Mouse (Mus musculus) megakaryocyte, embryonic 14.5 days (primary cell): Measurements from ENCODE around the gene Gm49322. TPM values are rescaled to one million over a fixed set of nuclear protein-coding genes. Genes with fewer than 3 reads are reported as not detected.

Source experiments
- H3K27me3 ChIP-seq: replicated peaks from 2 replicates; pipeline ENCODE3; 2012; ENCODE audit warnings: inconsistent platforms
- H3K36me3 ChIP-seq: replicated peaks from 2 replicates; pipeline ENCODE3; 2012; ENCODE audit warnings: low read length, inconsistent platforms, mixed read lengths
- H3K4me1 ChIP-seq: 2 replicates; pipeline ENCODE4 v1.6.1; 2012; ENCODE audit warnings: inconsistent platforms
- H3K4me3 ChIP-seq: replicated peaks from 2 replicates; pipeline ENCODE3; 2012; ENCODE audit warnings: moderate library complexity, mild to moderate bottlenecking, inconsistent platforms
- H3K9me3 ChIP-seq: 2 replicates; pipeline ENCODE4 v1.6.1; 2012; ENCODE audit warnings: inconsistent platforms
- FLI1 ChIP-seq: IDR thresholded peaks from 2 replicates; pipeline ENCODE4 v1.6.1; 2012; ENCODE audit warnings: low read length, inconsistent platforms, mixed read lengths
- GATA1 ChIP-seq: IDR thresholded peaks from 3 replicates; pipeline ENCODE4 v1.6.1; 2012; ENCODE audit warnings: mixed read lengths, low read length, inconsistent platforms, borderline replicate concordance
- polyA plus RNA-seq: library from polyadenylated mRNA; stranded (reverse); fragments of >175 nt; gene quantifications from 2 replicates; pipeline ENCODE4 v1.2.3, GENCODE M21; 2012; ENCODE audit warnings: low replicate concordance; ENCODE audit not compliant: insufficient read depth

Gene Gm49322
- polyA plus RNA-seq, 1 experiment: not detected

DNA sequence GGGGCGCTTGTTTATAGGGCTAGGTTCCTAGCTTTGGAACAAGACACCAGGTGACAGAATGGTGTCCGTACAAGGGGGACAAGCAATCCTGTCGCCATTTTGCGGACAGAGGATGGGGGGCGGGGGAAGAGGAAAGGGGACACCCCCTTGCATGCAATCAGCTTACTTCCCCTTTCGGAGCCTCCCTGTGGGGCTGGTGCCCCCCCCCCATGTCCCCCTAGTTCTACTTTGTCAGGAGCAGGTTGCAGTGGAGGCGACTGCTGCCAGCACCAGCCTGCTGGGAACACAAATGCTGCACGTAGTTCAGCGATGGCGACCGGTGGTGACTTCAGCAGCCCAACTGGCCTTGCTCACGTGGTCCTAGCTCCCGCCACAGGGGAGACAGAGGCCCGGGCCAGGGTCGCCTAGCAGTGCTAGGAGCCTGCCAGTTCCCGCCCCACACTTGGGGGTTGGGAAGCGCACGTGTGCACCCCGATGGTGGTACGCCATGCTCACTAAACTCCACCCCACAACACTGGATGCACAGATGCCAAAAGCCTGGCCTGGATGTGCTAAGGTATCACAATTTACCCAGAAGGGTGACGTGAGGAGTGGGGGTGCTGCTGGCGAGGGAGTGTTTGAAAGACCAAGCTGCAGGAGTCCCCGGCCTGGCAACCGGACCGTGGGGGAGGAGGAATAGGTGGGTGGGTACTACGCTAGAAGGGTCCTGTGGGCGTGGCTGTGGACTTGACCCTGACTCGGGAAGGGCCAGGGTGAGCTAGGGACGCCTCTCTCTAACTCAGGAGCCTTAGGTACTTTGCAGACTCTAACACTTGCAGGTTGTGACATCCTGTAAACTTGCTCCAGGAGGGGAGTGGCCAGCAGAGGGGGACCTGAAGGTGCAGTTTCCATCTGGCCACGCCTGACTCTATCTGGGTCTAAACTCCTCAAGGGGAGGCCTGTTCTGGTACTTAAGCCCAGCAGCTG, 34.7 kb upstream of the Gm49322 start:
- Histone ChIP-seq H3K4me3 (peak overlapping the region; percentile 89), H3K9me3 (no peaks in the 10 kb centered on the region), H3K36me3 (peaks cover 45% of the 10 kb centered on the region), H3K4me1 (peaks cover 89% of the 10 kb centered on the region), H3K27me3 (no peaks in the 10 kb centered on the region)
- TF ChIP-seq GATA1 (no peak), FLI1 (no peak)

DNA sequence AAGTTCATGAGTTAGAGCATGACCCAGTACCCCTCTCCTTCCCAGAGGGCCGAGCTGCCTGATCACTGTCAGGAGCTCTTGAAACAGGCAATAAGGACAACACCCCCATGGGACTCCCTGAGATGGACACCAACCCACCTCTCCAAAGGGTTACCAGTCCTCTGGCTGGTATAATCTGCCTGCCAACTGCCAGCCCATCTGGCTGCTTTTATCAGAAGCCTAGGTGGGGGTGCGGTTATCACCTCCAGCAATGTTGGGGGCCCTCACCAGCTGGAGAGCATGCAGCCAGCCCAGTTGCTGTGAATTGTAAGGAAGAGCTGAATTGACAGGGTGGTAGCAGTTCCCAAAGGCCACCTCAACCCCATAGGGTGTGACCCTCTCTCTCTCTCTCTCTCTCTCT, 33.3 kb upstream of the Gm49322 start:
- Histone ChIP-seq H3K4me1 (peaks cover 82% of the 10 kb centered on the region), H3K27me3 (no peaks in the 10 kb centered on the region), H3K9me3 (no peaks in the 10 kb centered on the region), H3K4me3 (no peak overlapping the region), H3K36me3 (peaks cover 38% of the 10 kb centered on the region)
- no peak for TF ChIP-seq FLI1
- no peak for TF ChIP-seq GATA1

DNA sequence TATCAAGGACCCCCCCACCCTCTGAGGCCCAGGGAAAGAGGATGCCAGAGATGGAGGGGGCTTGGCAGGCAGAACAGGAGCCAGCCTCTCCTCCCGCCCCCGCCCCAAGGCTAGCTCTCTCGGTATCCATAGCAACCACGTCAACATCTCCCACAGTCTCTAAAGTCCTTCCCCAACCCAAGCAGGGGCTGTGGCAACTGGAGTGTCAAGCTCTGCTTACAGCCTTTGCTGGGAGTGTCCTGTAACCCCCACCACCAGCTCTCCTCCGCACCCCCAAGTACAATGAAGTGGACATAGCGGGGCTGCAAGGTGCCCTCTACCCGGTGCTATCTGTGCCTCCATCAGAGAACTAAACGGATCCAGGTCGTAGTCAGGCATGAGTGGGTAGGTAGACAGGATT, 31.9 kb upstream of the Gm49322 start:
- Histone ChIP-seq H3K36me3 (peaks cover 24% of the 10 kb centered on the region), H3K27me3 (no peaks in the 10 kb centered on the region), H3K9me3 (no peaks in the 10 kb centered on the region), H3K4me3 (no peak overlapping the region), H3K4me1 (peaks cover 86% of the 10 kb centered on the region)
- no peak for TF ChIP-seq FLI1
- no peak for TF ChIP-seq GATA1

DNA sequence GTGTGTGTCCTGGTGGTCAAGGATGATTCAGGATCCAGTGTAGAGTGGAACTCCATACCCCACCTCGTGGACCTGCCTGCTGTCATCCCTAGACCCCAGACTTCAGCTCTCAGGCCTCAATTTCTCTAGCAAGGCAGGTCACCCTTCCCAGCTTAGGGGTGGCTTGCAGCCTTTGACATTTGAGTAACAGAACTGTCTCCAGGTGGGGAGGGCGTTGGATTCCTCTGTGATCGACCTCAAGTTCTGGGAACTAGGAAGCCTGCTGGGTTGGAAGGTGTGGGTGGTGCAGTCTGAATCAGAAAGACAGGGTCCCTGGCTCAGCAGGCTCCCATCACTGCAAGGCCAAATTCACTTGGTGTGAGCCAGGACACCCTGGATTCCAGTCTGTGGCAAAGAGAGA, 30.9 kb upstream of the Gm49322 start:
- peak overlapping the region; percentile 92 for H3K4me3 ChIP-seq
- peaks cover 86% of the 10 kb centered on the region for H3K4me1 ChIP-seq
- H3K9me3 ChIP-seq: no peaks in the 10 kb centered on the region
- TF ChIP-seq GATA1: no peak
- no peak for TF ChIP-seq FLI1
- no peaks in the 10 kb centered on the region for H3K27me3 ChIP-seq
- H3K36me3 ChIP-seq: peaks cover 22% of the 10 kb centered on the region

DNA sequence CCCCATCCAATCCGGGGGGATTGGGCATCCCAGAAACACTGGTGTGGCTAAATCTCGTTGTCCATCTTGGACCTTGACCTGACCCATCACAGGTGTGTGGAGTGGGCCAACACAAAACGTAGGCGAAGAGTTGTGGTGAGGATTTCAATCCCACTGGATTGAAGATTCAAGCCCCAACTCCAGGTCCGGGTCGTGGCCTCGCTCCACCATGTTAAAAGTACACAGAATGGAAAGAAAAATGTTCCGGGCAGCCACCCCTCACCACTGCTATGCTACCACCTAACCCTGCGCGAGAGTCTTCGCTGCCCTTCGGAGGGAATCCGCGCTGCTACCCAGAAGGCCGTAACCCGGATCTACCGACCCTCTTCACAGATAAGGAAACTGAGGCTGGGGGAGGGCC, 29.9 kb upstream of the Gm49322 start:
- H3K36me3 ChIP-seq: peaks cover 24% of the 10 kb centered on the region
- no peaks in the 10 kb centered on the region for H3K9me3 ChIP-seq
- no peaks in the 10 kb centered on the region for H3K27me3 ChIP-seq
- H3K4me3 ChIP-seq: peak overlapping the region; percentile 92
- H3K4me1 ChIP-seq: peaks cover 79% of the 10 kb centered on the region
- TF ChIP-seq GATA1: no peak
- no peak for TF ChIP-seq FLI1

DNA sequence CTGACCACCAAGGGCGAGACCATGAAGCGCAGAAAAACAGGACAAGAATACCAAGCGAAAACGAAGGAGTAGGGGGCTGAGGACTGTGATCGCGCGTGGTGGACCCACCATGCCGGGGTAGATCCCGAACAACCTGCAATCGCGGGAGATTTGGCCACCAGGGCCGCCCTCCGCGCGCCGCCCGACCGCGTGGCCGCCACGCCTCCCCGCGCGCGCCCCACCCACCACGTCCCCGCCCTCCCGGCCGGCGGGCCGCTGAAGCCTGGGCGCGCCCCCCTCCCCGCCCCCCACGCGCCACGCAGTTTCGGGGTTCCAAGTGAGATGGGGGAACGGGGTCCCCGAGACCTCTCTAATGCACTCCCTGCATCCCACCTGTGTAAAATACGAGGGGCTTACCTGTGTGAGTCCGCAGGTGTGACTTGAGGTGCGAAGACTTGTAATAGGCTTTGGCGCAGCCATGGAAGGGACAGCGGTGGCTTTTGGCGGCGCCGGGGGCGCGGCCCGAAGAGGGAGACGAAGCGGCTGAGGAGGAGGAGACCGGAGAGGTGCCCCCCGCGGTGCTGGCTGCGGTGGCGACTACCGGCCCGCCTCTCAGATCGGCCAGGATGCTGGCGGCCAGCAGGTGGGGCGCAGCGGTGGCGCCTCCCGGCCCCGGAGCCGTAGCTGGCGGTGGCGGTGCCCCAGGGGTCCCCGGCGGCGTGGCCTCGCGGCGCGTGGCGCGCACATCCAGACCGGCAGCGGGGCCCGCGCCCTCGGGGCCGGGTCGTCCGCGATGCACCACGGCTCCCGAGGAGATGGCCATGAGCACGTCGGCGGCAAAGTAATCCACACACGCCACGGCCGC, 29.2 kb upstream of the Gm49322 start:
- Histone ChIP-seq H3K4me1 (peaks cover 79% of the 10 kb centered on the region), H3K9me3 (no peaks in the 10 kb centered on the region), H3K36me3 (peaks cover 27% of the 10 kb centered on the region), H3K27me3 (no peaks in the 10 kb centered on the region), H3K4me3 (peak overlapping the region; percentile 92)
- TF ChIP-seq FLI1: no peak
- no peak for TF ChIP-seq GATA1

DNA sequence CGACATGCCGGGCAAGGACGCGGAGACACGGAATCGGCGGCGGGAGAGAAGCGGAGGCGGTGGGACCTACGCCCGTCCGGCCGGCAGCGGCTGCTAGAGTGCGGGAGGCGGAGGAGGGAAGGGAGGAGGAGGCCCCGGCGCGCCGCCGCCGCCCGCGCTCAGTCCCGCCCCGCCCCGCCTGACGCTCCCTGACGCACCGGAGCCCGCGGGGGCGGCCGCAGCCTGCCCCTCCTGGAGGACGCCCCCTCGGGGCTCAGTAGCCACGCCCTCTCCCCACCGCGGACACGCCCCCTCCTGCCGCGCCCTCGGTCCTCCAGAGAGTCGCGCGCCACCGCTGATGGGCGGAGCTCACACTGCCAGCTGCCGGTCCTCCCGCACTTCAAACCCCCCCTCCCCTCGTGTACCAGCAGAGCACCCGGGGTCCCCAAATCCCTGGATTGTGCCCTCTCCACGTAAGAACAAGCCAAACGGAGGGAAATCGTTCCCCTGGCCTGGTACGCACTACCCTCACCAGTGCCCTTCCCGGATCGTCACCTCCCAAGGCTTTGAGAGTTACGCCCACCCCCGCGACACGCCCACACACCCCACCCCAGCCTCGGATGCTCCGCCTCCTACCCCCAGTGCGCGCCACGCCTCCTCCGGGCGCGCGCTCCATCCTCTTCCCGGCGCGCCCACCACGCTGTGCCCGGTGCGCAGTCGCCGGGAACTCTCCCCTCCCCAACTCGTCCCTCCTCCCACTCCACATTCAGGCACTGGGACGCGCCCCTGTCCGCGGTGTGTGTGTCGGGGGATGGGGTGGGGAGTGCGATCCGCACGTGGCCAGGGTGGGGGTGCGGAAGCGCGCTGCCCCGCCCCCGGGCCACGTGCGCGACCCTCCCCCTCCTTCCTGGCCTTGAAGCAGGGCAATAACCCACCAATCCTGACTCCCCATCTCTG, 28.4 kb upstream of the Gm49322 start, which contains the start of gene Klf16:
Gene Klf16 (minus strand): TSS at position 127 of the 936 bp plus-strand sequence.
- H3K36me3 ChIP-seq: peaks cover 27% of the 10 kb centered on the region
- H3K9me3 ChIP-seq: no peaks in the 10 kb centered on the region
- TF ChIP-seq GATA1 (no peak), FLI1 (no peak)
- peak within 1 kb of the TSS; percentile 92 for H3K4me3 ChIP-seq
- peaks cover 79% of the 10 kb centered on the region for H3K4me1 ChIP-seq
- H3K27me3 ChIP-seq: no peaks in the 10 kb centered on the region

DNA sequence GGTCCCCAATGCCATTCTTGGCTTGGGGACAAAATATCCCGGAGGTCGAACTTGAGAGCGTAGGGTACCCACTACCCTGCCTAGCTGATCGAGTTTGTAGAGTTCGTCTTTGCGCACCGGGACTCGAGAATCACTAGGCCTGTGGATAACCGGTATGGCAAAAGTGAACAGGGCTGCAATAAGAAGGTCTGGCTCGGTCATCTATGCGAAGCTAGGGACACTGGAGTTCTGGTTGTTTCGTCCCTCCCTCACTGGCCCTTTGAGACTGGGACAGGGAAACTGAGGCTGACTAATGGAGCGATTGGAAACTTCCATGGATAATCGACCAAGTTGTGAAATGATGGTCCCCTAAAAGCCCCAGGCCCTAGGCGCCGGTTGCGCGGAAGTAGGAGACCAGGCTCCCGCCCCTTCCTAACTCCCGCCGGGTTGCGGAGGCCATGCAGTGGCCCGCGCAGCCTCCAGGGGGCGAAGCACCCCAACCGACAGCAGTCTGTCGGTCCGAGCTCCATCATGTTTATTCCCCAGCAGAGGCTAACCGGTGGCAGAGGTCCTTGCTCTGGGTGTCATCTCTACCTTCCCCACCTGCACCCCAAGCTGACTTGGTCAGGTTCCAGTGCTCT, 27.6 kb upstream of the Gm49322 start:
- Histone ChIP-seq H3K4me1 (peaks cover 76% of the 10 kb centered on the region), H3K4me3 (peak overlapping the region; percentile 92), H3K9me3 (no peaks in the 10 kb centered on the region), H3K27me3 (no peaks in the 10 kb centered on the region), H3K36me3 (peaks cover 32% of the 10 kb centered on the region)
- TF ChIP-seq GATA1 (no peak), FLI1 (no peak)

DNA sequence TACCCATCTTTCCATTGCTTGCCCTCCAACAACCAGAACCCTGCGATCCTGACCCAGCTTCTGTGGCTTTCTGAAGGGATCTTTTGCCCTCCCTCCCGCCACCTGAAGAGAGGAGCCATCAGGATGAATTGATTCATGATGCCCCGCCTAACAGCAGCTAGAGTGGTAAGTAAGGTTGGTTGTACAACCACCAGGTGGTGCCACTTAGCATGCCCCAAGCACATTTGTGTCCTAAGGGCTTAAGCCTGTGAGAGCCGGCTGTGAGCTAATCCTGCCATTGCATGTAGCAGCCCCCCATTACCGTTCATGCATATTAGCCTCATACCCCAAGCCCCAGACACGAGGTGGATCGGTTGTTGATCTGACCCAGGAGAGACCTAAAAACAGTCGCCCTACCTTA, 26.9 kb upstream of the Gm49322 start:
- no peaks in the 10 kb centered on the region for H3K27me3 ChIP-seq
- H3K9me3 ChIP-seq: no peaks in the 10 kb centered on the region
- TF ChIP-seq FLI1: no peak
- TF ChIP-seq GATA1: no peak
- H3K4me3 ChIP-seq: peak overlapping the region; percentile 92
- peaks cover 39% of the 10 kb centered on the region for H3K36me3 ChIP-seq
- H3K4me1 ChIP-seq: peaks cover 76% of the 10 kb centered on the region
